8 mouse cellular contexts compared by ENCODE assay signal in genomic region chrX:164076040-164076775, GRCm38 (mm10). TPM values are rescaled to one million over a fixed set of nuclear protein-coding genes. Genes with fewer than 3 reads are reported as not detected.
A peak's percentile ranks its signal among the peaks of the same experiment; 100 is the strongest.
DNase-seq lines count a peak whose midpoint lies in the region; ATAC-seq lines count a peak whose summit lies in the region.

TSS of gene Siah1b (minus strand) at chrX:164076493.

- H3K36me3 ChIP-seq in heart, embryonic 10.5 days, result peaks cover 11% of the 10 kb centered on the region; the same call in 1 of the 2 replicates
- peaks cover 17% of the 10 kb centered on the region; the same call in 1 of the 2 replicates for H3K36me3 ChIP-seq in kidney, embryonic 15.5 days

- H3K27ac ChIP-seq in heart, embryonic 10.5 days, result peak within 1 kb of the TSS; percentile 94
- H3K27ac ChIP-seq in kidney, embryonic 15.5 days, result peak within 1 kb of the TSS; percentile 89

- H3K4me3 ChIP-seq in heart, embryonic 10.5 days, result peak within 1 kb of the TSS; percentile 67
- H3K4me3 ChIP-seq in kidney, embryonic 15.5 days (replicated peaks), result peak within 1 kb of the TSS; percentile 67

- peak within 1 kb of the TSS; percentile 69 for H3K4me2 ChIP-seq in kidney, embryonic 15.5 days

- no peaks in the 10 kb centered on the region for H3K4me1 ChIP-seq in heart, embryonic 10.5 days
- H3K4me1 ChIP-seq in kidney, embryonic 15.5 days, result no peaks in the 10 kb centered on the region

- WGBS in heart, embryonic 10.5 days, result 17% methylated on average over 54 of the region's 54 CpGs
- 25% methylated on average over 54 of the region's 54 CpGs for WGBS in kidney, embryonic 15.5 days

- DNase-seq in B cell, adult 2 months, result peak; percentile 91
- peak; percentile 99 for DNase-seq in brain, adult 2 months (ENCODE audit: low read depth, low spot score)
- DNase-seq in heart, embryonic 10.5 days (ENCODE audit: low spot score), result peak; percentile 97
- peak; percentile 93 for DNase-seq in liver
- DNase-seq in spleen, postnatal 4 days (ENCODE audit: low spot score in 2 of 2), result peak; percentile 89 to 94

- peak within 1 kb of the TSS; percentile 48 for H3K9ac ChIP-seq in kidney, embryonic 15.5 days

- no peaks in the 10 kb centered on the region for H3K27me3 ChIP-seq in heart, embryonic 10.5 days (ENCODE audit: insufficient read depth, poor library complexity, severe bottlenecking)
- peaks cover 17% of the 10 kb centered on the region; the same call in 1 of the 2 replicates for H3K27me3 ChIP-seq in kidney, embryonic 15.5 days

- ATAC-seq in erythroblast, adult 5-6 weeks (replicated peaks; ENCODE audit: low FRiP score, poor library complexity, severe bottlenecking), result peak; percentile 97
- ATAC-seq in kidney, embryonic 15.5 days (replicated peaks; ENCODE audit: low FRiP score), result peak; percentile 99
- peak; percentile 99 for ATAC-seq in monocyte, adult 5-6 weeks (replicated peaks; ENCODE audit: insufficient number of reproducible peaks, low FRiP score, low TSS enrichment, poor library complexity, severe bottlenecking)

- no peaks in the 10 kb centered on the region for H3K9me3 ChIP-seq in heart, embryonic 10.5 days
- H3K9me3 ChIP-seq in kidney, embryonic 15.5 days (replicated peaks), result no peaks in the 10 kb centered on the region

RNA-seq across cellular contexts. Expression of gene Siah1b, which starts in this region (rescaled TPM):
- 10.4 and 15.9 TPM in 2 replicates for total RNA-seq in erythroblast, adult 5-6 weeks (2015; ENCODE audit: low replicate concordance)
- 5.1 and 9.3 TPM in 2 replicates for total RNA-seq in erythroblast, adult 5-6 weeks (2017; ENCODE audit: low replicate concordance)
- polyA plus RNA-seq in heart, embryonic 10.5 days (2016; fragmentation: Nextera tagmentation; extraction: Ambion mirVana), result 25.5 and 31.9 TPM in 2 replicates
- 30.2 and 33.7 TPM in 2 replicates for polyA plus RNA-seq in kidney, embryonic 15.5 days (2015; fragmentation: Nextera tagmentation; extraction: Ambion mirVana)
- total RNA-seq in monocyte, adult 5-6 weeks (2017), result 2.7 to 9.2 TPM (median 6.3 TPM) in 3 replicates

Comparison
In these comparisons a context has a peak if more than half of its experiments do, and no peak if none do; other contexts are left out.
1. Peak in every context shown above with its lines: DNase-seq, ATAC-seq, H3K4me3 ChIP-seq and H3K27ac ChIP-seq.